Mouse (Mus musculus): ENCODE data around the gene Eif4enif1.

GRCm38 (mm10) chr11:3289302-3289802, 87.2 kb downstream of the Eif4enif1 start:
- 0 out of 2 replicates have a peak, but pooled peaks have one; percentile 7 for TF ChIP-seq CTCF (IDR thresholded peaks at IDR 0.05; ENCODE audit: low read depth)
- TF ChIP-seq EP300 (IDR thresholded peaks at IDR 0.05; ENCODE audit: low read depth): no peak

Measured in liver, embryonic 14.5 days (tissue).